Mouse (Mus musculus) left cerebral cortex, postnatal 25 days (tissue): ENCODE data around the gene Ret. TPM values are rescaled to one million over a fixed set of nuclear protein-coding genes. Genes with fewer than 3 reads are reported as not detected.
A peak's percentile ranks its signal among the peaks of the same experiment; 100 is the strongest.

ENCODE experiments used
- DNase-seq, 2 experiments: peaks; one replicate each; pipeline ENCODE4 v3.0.0; 2022; ENCODE audit warnings: low spot score in 2 of 2, mixed read lengths in 1 of 2
- intact Hi-C: fragments of 180-260 bp; cut with DNase I; formaldehyde crosslinking; loops from one replicate; pipeline ENCODE4 v1.15.1; 2025
- total RNA-seq, 2 experiments: library from RNA; stranded (reverse); gene quantifications; 2 replicates each; pipeline ENCODE4 v1.2.3; 2021

The Ret gene
- 1 to 10 TPM; 4.1 TPM for total RNA-seq

- intact Hi-C loops: no loop called here
- DNase-seq: no peak
Measured at GRCm38 (mm10) chr6:118197440-118197975, at the start of gene Ret. Gene Ret (minus strand): TSS chr6:118197718.

- intact Hi-C loops: no loop called here
- DNase-seq: no peak
Measured at GRCm38 (mm10) chr6:118247161-118247560, 49.6 kb upstream of the Ret start.

GRCm38 (mm10) chr6:118244106-118244505 is 46.6 kb upstream of the Ret start:
- no peak for DNase-seq
- intact Hi-C loops: no loop called here

- no peak for DNase-seq
- intact Hi-C loops: no loop called here
Measured at GRCm38 (mm10) chr6:118242941-118243340, 45.4 kb upstream of the Ret start.

- intact Hi-C loops: no loop called here
- peak; percentile 9 to 59 for DNase-seq
Measured at GRCm38 (mm10) chr6:118226072-118226471, 28.6 kb upstream of the Ret start.

- intact Hi-C loops: no loop called here
- DNase-seq: no peak
Measured at GRCm38 (mm10) chr6:118222471-118222870, 25.0 kb upstream of the Ret start.

GRCm38 (mm10) chr6:118215676-118216075 is 18.2 kb upstream of the Ret start:
- intact Hi-C loops: no loop called here
- no peak for DNase-seq

- intact Hi-C loops: no loop called here
- no peak for DNase-seq
Measured at GRCm38 (mm10) chr6:118208326-118208725, 10.8 kb upstream of the Ret start.

- intact Hi-C loops: no loop called here
- no peak for DNase-seq
Measured at GRCm38 (mm10) chr6:118206386-118206785, 8.9 kb upstream of the Ret start.

- intact Hi-C loops: no loop called here
- no peak for DNase-seq
Measured at GRCm38 (mm10) chr6:118205176-118205890, 7.8 kb upstream of the Ret start.

GRCm38 (mm10) chr6:118204112-118204511 is 6.6 kb upstream of the Ret start:
- intact Hi-C loops: no loop called here

GRCm38 (mm10) chr6:118196751-118197439 is 623 bp downstream of the Ret start:
- intact Hi-C loops: no loop called here
- peak; percentile 26 to 27 for DNase-seq

More at GRCm38 (mm10) chr6:118204112-118204511, 6.6 kb upstream of the Ret start:
- no peak for DNase-seq

- intact Hi-C loops: loop anchor here (1.0 kb wide), 1 partner anchor 184 kb away; no protein-coding TSS in a partner anchor
- DNase-seq: peak; percentile 56 to 66
Measured at GRCm38 (mm10) chr6:118195108-118195507, 2.4 kb downstream of the Ret start.

- intact Hi-C loops: no loop called here
- DNase-seq: no peak
Measured at GRCm38 (mm10) chr6:118192882-118193281, 4.6 kb downstream of the Ret start.

- no peak for DNase-seq
- intact Hi-C loops: no loop called here
Measured at GRCm38 (mm10) chr6:118192199-118192598, 5.3 kb downstream of the Ret start.

- intact Hi-C loops: no loop called here
- no peak for DNase-seq
Measured at GRCm38 (mm10) chr6:118189764-118190163, 7.8 kb downstream of the Ret start.

GRCm38 (mm10) chr6:118188599-118188998 is 8.9 kb downstream of the Ret start:
- intact Hi-C loops: no loop called here
- DNase-seq: no peak

GRCm38 (mm10) chr6:118187285-118187641 is 10.3 kb downstream of the Ret start:
- intact Hi-C loops: no loop called here
- no peak for DNase-seq

- intact Hi-C loops: no loop called here
- no peak for DNase-seq
Measured at GRCm38 (mm10) chr6:118186620-118187284, 10.8 kb downstream of the Ret start.

GRCm38 (mm10) chr6:118184126-118184525 is 13.4 kb downstream of the Ret start:
- intact Hi-C loops: no loop called here
- no peak for DNase-seq

GRCm38 (mm10) chr6:118180085-118180423 is 17.5 kb downstream of the Ret start:
- intact Hi-C loops: no loop called here

More at GRCm38 (mm10) chr6:118180085-118180423, 17.5 kb downstream of the Ret start:
- DNase-seq: no peak
